Mouse (Mus musculus): Measurements from ENCODE around the gene Aaas.

The Aaas gene

DNA sequence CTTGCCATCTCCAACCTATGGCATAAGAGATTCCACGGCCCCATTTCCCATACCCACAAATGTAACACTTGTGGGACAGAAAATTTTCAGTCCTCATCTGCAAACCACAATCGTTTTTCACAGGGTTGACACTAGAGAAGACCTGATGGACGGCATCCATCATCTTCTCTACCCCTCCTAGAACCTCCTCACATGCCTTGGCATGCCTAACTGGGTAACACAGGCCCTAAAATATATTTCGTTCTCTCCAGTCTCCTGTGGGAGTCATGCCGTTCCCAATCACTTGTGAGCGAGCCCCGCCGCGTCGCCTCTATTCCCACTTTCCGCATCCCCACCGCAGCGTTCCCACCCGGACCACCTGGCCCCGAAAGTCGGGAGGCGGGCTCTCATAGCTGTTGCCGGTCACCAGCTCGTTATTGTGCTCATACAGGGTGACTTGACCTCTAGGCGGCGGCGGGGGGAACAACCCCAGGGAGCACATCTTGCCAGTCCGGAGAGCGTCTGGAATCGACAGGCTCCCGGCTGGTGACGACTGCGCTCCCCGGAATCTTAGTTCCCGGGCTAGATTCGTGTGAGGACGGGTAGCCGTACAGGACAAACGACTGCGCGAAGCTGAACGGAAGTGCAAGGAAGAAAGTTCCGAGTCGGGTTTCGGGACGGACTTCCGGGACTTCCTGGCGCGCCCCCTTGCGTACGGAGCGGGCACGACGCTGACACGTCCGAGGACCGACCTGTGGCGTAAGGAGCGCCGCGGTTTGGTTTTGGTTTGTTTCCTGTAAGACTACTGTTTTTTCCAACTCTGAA, at the start of gene Aaas:
Gene Aaas, minus strand, starts transcription at position 634 of the 804 bp plus-strand sequence.
- DNase-seq (ENCODE audit: low read depth in 2 of 2, low spot score in 2 of 2), result peak; percentile 89 to 94

DNA sequence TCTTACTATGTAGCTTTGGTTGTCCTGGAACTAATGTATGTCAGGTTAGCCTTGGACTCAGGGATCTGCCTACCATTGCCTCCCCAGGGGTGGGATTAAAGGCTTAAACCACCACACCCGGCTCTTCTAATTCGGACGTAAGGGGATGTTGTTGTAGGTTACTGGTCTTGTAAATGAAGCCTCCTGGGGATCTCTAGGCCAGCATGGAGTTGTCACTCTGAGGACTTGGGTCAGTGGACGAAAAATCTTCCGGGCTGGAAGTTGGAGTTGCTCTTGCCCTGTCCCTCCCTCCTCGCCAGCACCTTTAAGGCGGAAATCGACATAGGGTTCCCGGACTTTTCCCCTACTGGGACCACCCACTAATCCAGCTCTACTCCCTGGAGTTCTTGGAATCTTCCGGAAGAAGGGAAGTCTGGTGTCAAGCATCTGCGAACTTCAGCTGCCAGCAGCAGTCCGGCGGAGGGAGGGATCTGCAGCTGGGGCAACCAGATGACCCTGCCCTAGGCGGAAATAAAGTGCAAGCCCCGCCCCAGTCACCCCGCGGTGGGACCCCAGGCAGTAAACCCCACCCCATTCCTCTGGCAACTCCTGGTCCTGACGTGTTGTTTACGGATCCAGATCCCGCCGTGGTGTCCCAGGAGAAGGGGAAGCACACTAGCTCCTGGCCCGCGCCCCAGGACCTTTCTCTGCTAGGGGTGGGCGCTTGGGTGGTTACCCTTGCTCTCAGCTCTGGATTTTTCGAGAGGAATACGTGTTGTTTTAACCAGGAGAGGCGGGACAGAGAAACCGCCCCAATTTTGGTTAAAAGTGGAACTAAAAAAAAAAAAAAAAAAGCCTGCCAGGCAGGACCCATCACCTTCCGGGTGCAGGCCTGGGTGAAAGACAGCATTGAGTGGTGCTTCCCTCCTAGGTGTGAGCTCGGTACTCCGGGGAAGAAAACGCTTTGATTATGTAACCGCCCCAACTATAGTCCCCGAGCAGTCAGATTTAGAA, 49.0 kb upstream of the Aaas start:
- DNase-seq (ENCODE audit: low read depth in 2 of 2, low spot score in 2 of 2), result peak in 1 of 2 experiments; percentile 46

- no peak for DNase-seq (ENCODE audit: low read depth in 2 of 2, low spot score in 2 of 2)
Measured at GRCm38 (mm10) chr15:102398629-102399028, 48.1 kb upstream of the Aaas start.

- no peak for DNase-seq (ENCODE audit: low read depth in 2 of 2, low spot score in 2 of 2)
Measured at GRCm38 (mm10) chr15:102395061-102395460, 44.5 kb upstream of the Aaas start.

GRCm38 (mm10) chr15:102393584-102394014, 43.0 kb upstream of the Aaas start:
- no peak for DNase-seq (ENCODE audit: low read depth in 2 of 2, low spot score in 2 of 2)

DNA sequence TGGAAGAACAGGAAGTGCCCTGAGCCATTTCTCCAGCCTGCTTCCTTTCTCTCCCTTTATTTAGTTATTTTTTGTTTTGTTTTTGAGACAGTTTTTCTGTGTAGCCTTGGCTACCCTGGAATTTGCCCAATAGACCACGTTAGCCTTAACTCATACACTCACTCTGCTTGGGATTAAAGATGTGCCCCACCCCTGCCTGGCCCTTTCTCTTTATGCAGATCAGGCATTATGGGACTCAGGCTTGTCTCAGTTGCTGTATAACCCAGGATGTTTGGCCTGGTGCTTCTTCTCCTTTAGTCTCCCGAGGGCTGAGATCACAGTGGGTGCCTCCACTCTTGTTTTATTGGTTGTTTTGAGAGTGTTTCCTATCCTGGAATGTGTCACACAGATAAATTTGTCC, 41.9 kb upstream of the Aaas start:
- DNase-seq (ENCODE audit: low read depth in 2 of 2, low spot score in 2 of 2), result no peak

- DNase-seq (ENCODE audit: low read depth in 2 of 2, low spot score in 2 of 2), result no peak
Measured at GRCm38 (mm10) chr15:102388942-102389341, 38.4 kb upstream of the Aaas start.

GRCm38 (mm10) chr15:102386640-102387039, 36.1 kb upstream of the Aaas start:
- DNase-seq (ENCODE audit: low read depth in 2 of 2, low spot score in 2 of 2), result no peak

GRCm38 (mm10) chr15:102383671-102384070, 33.1 kb upstream of the Aaas start:
- no peak for DNase-seq (ENCODE audit: low read depth in 2 of 2, low spot score in 2 of 2)

DNA sequence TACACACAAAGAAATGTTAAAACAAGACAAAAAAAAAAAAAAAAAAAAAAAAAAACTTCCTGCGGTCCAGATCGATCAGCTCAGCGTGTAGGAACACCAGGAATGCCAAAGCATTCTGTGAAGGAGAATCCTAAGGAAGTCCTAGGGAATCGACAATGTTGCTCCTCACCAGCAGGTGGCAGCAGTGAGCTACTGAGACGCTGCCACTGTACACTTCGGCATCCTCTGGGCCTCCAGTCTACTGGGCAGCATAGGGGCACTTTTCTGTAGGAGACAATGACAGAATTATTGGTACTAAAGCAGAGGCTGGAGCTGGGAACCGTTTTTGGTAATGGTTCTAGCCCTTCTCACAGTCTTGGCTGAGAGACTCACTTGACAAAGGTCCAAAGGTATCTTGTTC, 31.0 kb upstream of the Aaas start:
- DNase-seq (ENCODE audit: low read depth in 2 of 2, low spot score in 2 of 2), result peak; percentile 65 to 68

DNA sequence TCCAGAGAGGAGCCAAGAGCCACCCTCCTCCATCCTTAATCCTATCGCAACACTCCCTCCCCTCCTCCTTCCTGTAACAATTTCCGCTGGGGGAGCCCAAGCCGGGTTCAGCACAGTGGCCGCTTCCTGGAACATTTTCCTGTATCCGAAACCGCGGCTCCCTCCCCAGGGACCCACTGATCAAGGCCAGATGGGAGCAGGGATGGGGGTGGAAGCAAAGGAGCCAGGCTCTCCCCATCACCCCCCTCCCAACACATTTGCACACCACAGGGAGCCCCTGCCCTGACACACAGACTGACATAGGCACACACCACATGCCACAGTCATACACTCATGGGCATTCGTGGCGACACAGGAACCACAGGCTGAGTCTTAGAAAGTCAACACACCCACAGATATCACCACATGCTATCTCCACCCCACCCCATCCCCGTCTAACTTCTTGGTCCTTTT, 27.3 kb upstream of the Aaas start:
- DNase-seq (ENCODE audit: low read depth in 2 of 2, low spot score in 2 of 2), result peak in 1 of 2 experiments; percentile 44

GRCm38 (mm10) chr15:102377163-102377543, 26.6 kb upstream of the Aaas start:
- peak; percentile 67 to 79 for DNase-seq (ENCODE audit: low read depth in 2 of 2, low spot score in 2 of 2)

DNA sequence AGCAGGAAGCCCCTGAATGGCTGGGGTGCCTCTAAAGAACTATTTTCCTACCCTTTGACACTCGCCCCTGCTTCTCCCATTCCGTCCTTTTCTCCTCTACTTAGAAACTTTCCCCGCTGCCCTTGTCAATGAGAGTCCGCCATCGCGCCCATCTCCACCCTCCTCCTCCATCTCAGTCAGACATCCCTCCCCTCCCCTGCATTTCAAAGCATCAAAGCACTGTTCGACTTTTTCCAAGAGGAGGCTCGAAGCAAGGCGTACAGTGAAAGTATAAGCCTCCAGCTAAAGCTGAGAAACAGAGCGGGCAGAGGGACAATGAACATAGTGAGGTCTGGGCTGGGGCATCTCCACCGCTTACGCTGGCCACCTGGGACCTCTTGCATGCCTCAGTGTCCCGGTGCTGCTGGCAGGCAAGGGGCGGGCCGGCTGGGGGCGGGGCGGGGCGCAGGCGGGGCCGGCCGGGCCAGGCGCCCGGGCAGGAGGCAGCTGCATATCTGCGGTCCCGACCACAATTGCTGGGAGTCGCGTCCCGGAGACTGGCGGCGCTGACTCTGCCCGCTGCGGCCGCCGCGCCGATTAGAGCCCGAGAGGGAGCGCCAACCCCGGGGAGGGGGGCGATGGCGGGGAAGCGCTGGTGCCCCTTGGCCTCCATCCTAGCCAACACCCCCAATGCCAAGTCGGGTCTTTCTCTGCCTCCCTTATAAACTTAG, 26.0 kb upstream of the Aaas start:
- peak in 1 of 2 experiments; percentile 25 for DNase-seq (ENCODE audit: low read depth in 2 of 2, low spot score in 2 of 2)

DNA sequence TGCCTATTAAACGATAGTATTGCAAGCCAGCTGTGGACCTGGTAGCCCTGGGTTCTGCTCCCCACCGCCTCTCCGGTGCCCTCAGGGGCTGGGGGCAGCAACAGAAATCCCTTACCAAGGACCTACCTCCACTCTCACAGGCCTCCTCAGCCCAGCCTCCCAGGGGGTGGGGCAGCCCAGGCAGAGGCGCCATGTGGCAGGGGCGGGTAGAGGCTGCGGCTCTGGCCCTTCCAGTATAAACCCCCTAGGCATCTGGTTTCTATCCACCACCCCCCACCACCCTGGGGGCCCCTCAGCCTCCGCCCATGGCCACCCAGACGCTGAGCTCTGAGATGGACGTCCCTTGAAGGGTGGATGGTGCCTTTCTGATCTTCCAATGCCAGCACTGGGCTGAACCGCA, 20.2 kb upstream of the Aaas start:
- DNase-seq (ENCODE audit: low read depth in 2 of 2, low spot score in 2 of 2), result no peak

DNA sequence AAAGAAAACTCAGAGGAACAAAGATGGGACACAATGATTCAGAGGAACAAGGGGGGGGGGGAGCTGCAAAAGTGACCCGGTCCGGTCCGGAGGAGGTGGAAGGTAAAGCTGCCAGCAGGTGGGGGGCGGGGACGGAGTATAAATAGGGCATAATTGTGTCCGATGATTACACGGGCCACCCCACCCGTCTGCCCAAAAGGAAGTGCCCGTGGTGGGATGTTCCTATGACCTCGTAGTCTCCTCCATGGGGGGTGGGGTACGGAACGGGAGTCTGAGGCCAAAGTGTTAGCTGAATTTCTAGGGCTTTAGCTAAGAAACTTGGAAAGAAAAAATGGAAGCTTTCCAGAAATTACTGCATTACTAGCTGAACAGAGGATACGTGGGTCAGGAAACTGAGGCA, 19.4 kb upstream of the Aaas start:
- DNase-seq (ENCODE audit: low read depth in 2 of 2, low spot score in 2 of 2), result no peak

- DNase-seq (ENCODE audit: low read depth in 2 of 2, low spot score in 2 of 2), result no peak
Measured at GRCm38 (mm10) chr15:102366733-102367344, 16.3 kb upstream of the Aaas start, which contains the start of gene Sp7. Gene Sp7, minus strand, starts transcription at chr15:102367182.

- no peak for DNase-seq (ENCODE audit: low read depth in 2 of 2, low spot score in 2 of 2)
Measured at GRCm38 (mm10) chr15:102366238-102366637, 15.7 kb upstream of the Aaas start.

- no peak for DNase-seq (ENCODE audit: low read depth in 2 of 2, low spot score in 2 of 2)
Measured at GRCm38 (mm10) chr15:102364678-102365077, 14.1 kb upstream of the Aaas start.

DNA sequence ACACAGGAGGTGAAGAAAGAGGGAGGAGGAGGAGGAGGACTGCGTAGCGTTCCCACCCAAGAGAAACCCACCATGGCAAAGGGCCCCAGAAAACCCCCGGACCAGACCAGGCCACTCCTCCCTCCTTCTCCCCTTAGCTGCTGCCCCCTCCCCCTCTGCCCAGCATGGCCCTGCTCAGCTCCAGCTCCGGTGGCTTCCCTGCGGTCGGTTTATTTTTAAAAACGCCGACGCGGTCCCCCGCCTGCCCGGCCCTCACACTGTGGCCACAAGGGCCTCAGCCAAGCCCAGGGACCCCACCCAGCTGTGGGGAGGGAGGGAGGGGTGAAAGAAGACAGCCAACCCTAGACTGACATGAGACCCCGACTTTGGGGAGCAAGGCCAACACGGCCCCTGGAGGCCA, 12.1 kb upstream of the Aaas start:
- no peak for DNase-seq (ENCODE audit: low read depth in 2 of 2, low spot score in 2 of 2)

- no peak for DNase-seq (ENCODE audit: low read depth in 2 of 2, low spot score in 2 of 2)
Measured at GRCm38 (mm10) chr15:102358834-102359233, 8.3 kb upstream of the Aaas start.

- no peak for DNase-seq (ENCODE audit: low read depth in 2 of 2, low spot score in 2 of 2)
Measured at GRCm38 (mm10) chr15:102358126-102358525, 7.6 kb upstream of the Aaas start.

All from CD8-positive naive resting alpha-beta T cell, adult 2 months (primary cell).